Comparison of ENCODE assay signal across 14 mouse cellular contexts in the genomic region with DNA sequence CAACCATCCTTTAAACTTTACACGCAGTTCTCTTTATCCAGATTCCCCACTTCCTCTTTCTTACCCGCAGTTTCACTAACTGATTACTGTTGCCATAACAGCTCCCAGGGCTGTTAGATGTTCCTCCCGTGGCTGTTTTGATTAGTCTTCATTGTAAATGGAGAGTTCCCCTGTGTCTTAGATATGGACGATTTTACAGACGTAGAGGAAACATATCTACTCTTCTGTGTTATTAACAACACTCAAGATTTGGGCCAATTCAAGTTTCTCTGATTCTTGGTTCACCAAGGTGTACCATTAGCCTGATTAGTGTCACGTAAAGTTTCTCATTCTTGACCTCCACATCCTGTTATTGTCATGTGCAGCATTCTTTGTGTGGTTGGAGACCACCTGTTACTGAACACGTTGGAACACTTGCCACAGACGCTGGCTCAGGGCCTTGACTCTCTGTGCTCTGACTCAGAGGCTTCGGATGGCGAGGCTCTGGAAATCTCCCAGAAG. TPM values are rescaled to one million over a fixed set of nuclear protein-coding genes. Genes with fewer than 3 reads are reported as not detected.
DNase-seq lines count a peak whose midpoint lies in the region; ATAC-seq and TF ChIP-seq lines count a peak whose summit lies in the region.
"Had no signal": no experiment of that assay in that cellular context is flagged by ENCODE, and none has a peak within 500 bp of the region (broad histone marks: within the 10 kb centered on the region; RNA-seq: fewer than 3 reads in every experiment).

No protein-coding gene starts in this region.

- no peak overlapping the region for H3K4me3 ChIP-seq in heart, embryonic 16.5 days (ENCODE audit: low read length)
- H3K4me3 ChIP-seq in small intestine, adult 2 months (ENCODE audit: low read depth, low read length), result no peak overlapping the region
- H3K4me3 ChIP-seq: forebrain, embryonic 10.5 days; neural tube, embryonic 12.5 days had no signal

- 41% methylated on average over 10 of the region's 10 CpGs for WGBS in heart, embryonic 16.5 days
- 53% methylated on average over 10 of the region's 10 CpGs for WGBS in small intestine, adult 2 months

- no peak for TF ChIP-seq CTCF in small intestine, adult 2 months (IDR thresholded peaks at IDR 0.05; ENCODE audit: extremely low read depth, insufficient read length, insufficient replicate concordance, low read depth, low read length)

- no peak for TF ChIP-seq POLR2A in small intestine, adult 2 months (IDR thresholded peaks at IDR 0.05; ENCODE audit: low read depth, low read length)

- ATAC-seq in heart, embryonic 16.5 days (replicated peaks; ENCODE audit: extremely low read depth, insufficient read depth, low FRiP score), result no peak; the same call in 1 of the 2 replicates
- ATAC-seq in activated CD4-positive, CD25-positive, alpha-beta regulatory T cell, adult 4 months, result peak; percentile 12
- no peak for ATAC-seq in cerebellum, adult (ENCODE audit: insufficient number of reproducible peaks, low FRiP score, low TSS enrichment)

- no peaks in the 10 kb centered on the region for H3K9me3 ChIP-seq in heart, embryonic 16.5 days (replicated peaks; ENCODE audit: control insufficient read depth, low read length)
- H3K9me3 ChIP-seq: forebrain, embryonic 10.5 days; neural tube, embryonic 12.5 days had no signal

- no peaks in the 10 kb centered on the region for H3K27me3 ChIP-seq in heart, embryonic 16.5 days (ENCODE audit: control insufficient read depth, insufficient read depth, low read length)
- H3K27me3 ChIP-seq in small intestine, adult 2 months (ENCODE audit: control insufficient read depth, insufficient read depth, low read length), result no peaks in the 10 kb centered on the region; the same call in 1 of the 2 replicates
- H3K27me3 ChIP-seq: neural tube, embryonic 12.5 days had no signal

- no peak overlapping the region for H3K9ac ChIP-seq in heart, embryonic 16.5 days (ENCODE audit: low read length)
- H3K9ac ChIP-seq: neural tube, embryonic 12.5 days had no signal

- peak overlapping the region; percentile 69 for H3K27ac ChIP-seq in heart, embryonic 16.5 days (ENCODE audit: low read length)
- H3K27ac ChIP-seq in small intestine, adult 2 months (ENCODE audit: insufficient read depth, low read depth, low read length), result peak overlapping the region; percentile 31; the same call in 1 of the 2 replicates
- H3K27ac ChIP-seq: forebrain, embryonic 10.5 days; neural tube, embryonic 12.5 days had no signal

- no peak for DNase-seq in heart, adult 11 months
- DNase-seq in CD4-positive helper T cell, adult 2 months (ENCODE audit: low read depth, low spot score), result peak; percentile 73
- DNase-seq in cerebellum, adult 9-11 months, result no peak
- no peak for DNase-seq in layer of hippocampus, adult 8-10 months (ENCODE audit: low spot score in 2 of 2)
- DNase-seq: cerebellum, adult 8-10 months; kidney, adult 2 months; right cerebral cortex, postnatal 25 days had no signal

- H3K4me1 ChIP-seq in heart, embryonic 16.5 days (ENCODE audit: control insufficient read depth, insufficient read depth, low read length), result peaks cover 11% of the 10 kb centered on the region
- peaks cover 4% of the 10 kb centered on the region; the same call in 1 of the 2 replicates for H3K4me1 ChIP-seq in small intestine, adult 2 months (ENCODE audit: control insufficient read depth, insufficient read depth, insufficient read length, low read length)

- no peak overlapping the region for H3K4me2 ChIP-seq in heart, embryonic 16.5 days (ENCODE audit: low read depth, low read length)
- H3K4me2 ChIP-seq: neural tube, embryonic 12.5 days had no signal

- no peaks in the 10 kb centered on the region for H3K36me3 ChIP-seq in heart, embryonic 16.5 days (ENCODE audit: control insufficient read depth, insufficient read depth)
- no peaks in the 10 kb centered on the region for H3K36me3 ChIP-seq in small intestine, adult 2 months (ENCODE audit: control insufficient read depth, insufficient read depth, low read length)
- H3K36me3 ChIP-seq: forebrain, embryonic 10.5 days; neural tube, embryonic 12.5 days had no signal

RNA-seq across cellular contexts. Expression of a gene that starts 29.5 kb away (rescaled TPM):
- 1.6 and 3.5 TPM in 2 replicates for polyA plus RNA-seq in heart, embryonic 16.5 days (2015; fragmentation: Nextera tagmentation; extraction: Ambion mirVana)
- 100 to 1,000 TPM; 242 to 284 TPM for polyA plus RNA-seq in activated CD4-positive, CD25-positive, alpha-beta regulatory T cell, adult 4 months (2017; shearing (Covaris generic))
- 0.30 and 0.77 TPM in 2 replicates for polyA plus RNA-seq in small intestine, adult 2 months (2012; rRNA removed)
- total RNA-seq in layer of hippocampus, adult 8-10 months (2022), result not detected
- polyA plus RNA-seq: forebrain, embryonic 10.5 days; heart, embryonic 14.5 days; neural tube, embryonic 12.5 days had no signal

Comparison
In these comparisons a context has a peak if more than half of its experiments do, and no peak if none do; other contexts are left out.
1. RNA of a gene that starts 29.5 kb away (polyA plus RNA-seq): 242 to 284 TPM in activated CD4-positive, CD25-positive, alpha-beta regulatory T cell, adult 4 months; 1.6 to 3.5 TPM in heart, embryonic 16.5 days and 0.30 to 0.77 TPM in small intestine, adult 2 months; every median in the first group is over 10 times any median in the second.